In the genomic region with DNA sequence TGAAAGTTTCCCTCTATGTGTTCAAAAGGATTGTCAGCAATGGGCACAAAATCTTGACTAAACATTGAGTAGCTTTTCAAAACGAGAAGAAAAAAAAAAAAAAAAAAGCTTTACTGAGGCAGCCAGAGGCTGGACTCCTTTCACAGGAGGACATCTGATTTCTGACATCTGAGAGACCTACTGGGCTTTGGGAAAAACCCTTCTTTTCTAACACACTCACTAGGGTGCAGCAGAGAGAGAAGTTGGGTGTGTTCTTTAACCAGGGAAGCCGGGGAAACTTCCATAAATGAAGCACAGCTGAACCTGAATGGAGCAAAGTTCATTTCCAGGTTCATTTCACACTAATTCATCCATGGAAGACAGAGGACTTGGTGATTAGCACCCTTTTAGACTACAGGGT, we compare ENCODE assay signal across 14 mouse cellular contexts.
DNase-seq lines count a peak whose midpoint lies in the region; TF ChIP-seq lines count a peak whose summit lies in the region.
"Had no signal": no experiment of that assay in that cellular context is flagged by ENCODE, and none has a peak within 500 bp of the region (broad histone marks: within the 10 kb centered on the region; RNA-seq: fewer than 3 reads in every experiment).

No protein-coding gene starts in this region.

- peak; percentile 52 for TF ChIP-seq CTCF in layer of hippocampus, adult 2 months (conservative IDR thresholded peaks at IDR 0.05)
- no peak for TF ChIP-seq CTCF in cerebellum, adult 2 months (IDR thresholded peaks at IDR 0.05; ENCODE audit: borderline replicate concordance, insufficient read depth, low read depth, low read length)

- H3K27me3 ChIP-seq in cerebellum, adult 2 months (ENCODE audit: control insufficient read depth, insufficient read depth, low read length) = no peaks in the 10 kb centered on the region
- H3K27me3 ChIP-seq: heart, embryonic 13.5 days; lung, embryonic 15.5 days had no signal

- H3K4me3 ChIP-seq in layer of hippocampus, adult 2 months = no peak overlapping the region
- no peak overlapping the region for H3K4me3 ChIP-seq in cerebellum, adult 2 months (replicated peaks; ENCODE audit: insufficient read depth, low read depth, low read length)
- H3K4me3 ChIP-seq: heart, embryonic 13.5 days; hindbrain, embryonic 10.5 days; lung, embryonic 15.5 days; midbrain, embryonic 10.5 days had no signal

- H3K27ac ChIP-seq in layer of hippocampus, adult 2 months = no peak overlapping the region
- no peak overlapping the region for H3K27ac ChIP-seq in cerebellum, adult 2 months (ENCODE audit: insufficient read depth, low read length)
- H3K27ac ChIP-seq: heart, embryonic 13.5 days; hindbrain, embryonic 10.5 days; lung, embryonic 15.5 days; midbrain, embryonic 10.5 days had no signal

- H3K4me1 ChIP-seq in cerebellum, adult 2 months (ENCODE audit: control insufficient read depth, insufficient read depth, low read length) = no peaks in the 10 kb centered on the region
- H3K4me1 ChIP-seq: hindbrain, embryonic 10.5 days; lung, embryonic 15.5 days; midbrain, embryonic 10.5 days had no signal

- DNase-seq in adrenal gland, postnatal 10 days = peak; percentile 3
- no peak for DNase-seq in adrenal gland, postnatal 4 days (ENCODE audit: low spot score in 2 of 2)
- DNase-seq in layer of hippocampus, adult 2 months (ENCODE audit: low spot score in 2 of 2) = no peak
- DNase-seq in layer of hippocampus, postnatal 10 days (ENCODE audit: low spot score in 2 of 2) = no peak
- peak; percentile 9 for DNase-seq in embryo, embryonic 11.5 days (ENCODE audit: low read depth, low spot score)
- peak; percentile 33 to 53 for DNase-seq in kidney, postnatal 36 days
- no peak for DNase-seq in ovary, postnatal 36 days (ENCODE audit: low spot score)
- DNase-seq in cerebellum, adult 2 months = no peak
- DNase-seq: cerebellum, adult 11-12 months; gastrocnemius, postnatal 25 days had no signal

- WGBS in cerebellum, adult 2 months = 13% methylated on average over 2 of the region's 2 CpGs

- no peak for TF ChIP-seq POLR2A in cerebellum, adult 2 months (IDR thresholded peaks at IDR 0.05; ENCODE audit: borderline replicate concordance, insufficient read depth, low read length)

Comparison
In these comparisons a context has a peak if more than half of its experiments do, and no peak if none do; other contexts are left out.
1. DNase-seq: peak in adrenal gland, postnatal 10 days (single experiment), embryo, embryonic 11.5 days (single experiment) and kidney, postnatal 36 days (2 of 2); none in adrenal gland, postnatal 4 days (0 of 2), layer of hippocampus, adult 2 months (0 of 2), layer of hippocampus, postnatal 10 days (0 of 2), ovary, postnatal 36 days (single experiment) and cerebellum, adult 2 months (0 of 2).